Mouse (Mus musculus): ENCODE results near the gene Kcng1. TPM values are rescaled to one million over a fixed set of nuclear protein-coding genes. Genes with fewer than 3 reads are reported as not detected.

Gene Kcng1
- total and polyA plus RNA-seq, 3 experiments: 0.16 TPM; not detected in 2

- H3K36me3 ChIP-seq (replicated peaks in 1 of 2; ENCODE audit: control insufficient read depth in 1 of 2, insufficient read depth in 1 of 2, low read length in 1 of 2): peaks cover 8 to 50% of the 10 kb centered on the region in 2 experiments
These were observed 51.4 kb downstream of the Kcng1 start, which contains the start of the genes Gm20716, Dpm1 and Mocs3 for GRCm38 (mm10) chr2:168230026-168230728. TSS of gene Gm20716 (minus strand) at chr2:168230364. TSS of gene Dpm1 (minus strand) at chr2:168230591. TSS of gene Mocs3 (plus strand) at chr2:168230622.

More at GRCm38 (mm10) chr2:168230026-168230728, 51.4 kb downstream of the Kcng1 start, which contains the start of the genes Gm20716, Dpm1 and Mocs3:
- H3K27me3 ChIP-seq (replicated peaks): no peaks in the 10 kb centered on the region
- dilution Hi-C loops (cut with MboI; ENCODE audit: extremely low pct_ligation_motif_present, extremely low pct_unique_long_range_greater_than_20kb, low sequenced_read_pairs) (no loop called here), in situ Hi-C loops (cut with MboI; ENCODE audit: low pct_ligation_motif_present, low pct_unique_long_range_greater_than_20kb, low sequenced_read_pairs) (no loop called here)
- H3K79me2 ChIP-seq (replicated peaks; ENCODE audit: control insufficient read depth, extremely low read depth, insufficient read depth, poor library complexity, severe bottlenecking): peaks cover 44% of the 10 kb centered on the region
- H3K27ac ChIP-seq (ENCODE audit: insufficient read depth, low read depth): peak within 1 kb of the TSS; percentile 32; the same call in 1 of the 2 replicates
- H3K4me3 ChIP-seq (replicated peaks in 1 of 3; ENCODE audit: low read depth in 2 of 3, low read length in 2 of 3, poor library complexity in 1 of 3): peak within 1 kb of the TSS; percentile 93 to 99 (median 98)
- H3K4me1 ChIP-seq (ENCODE audit: control insufficient read depth in 1 of 2, insufficient read depth in 2 of 2): peaks cover 9 to 34% of the 10 kb centered on the region in 2 experiments
- TF ChIP-seq KAT2A (IDR thresholded peaks at IDR 0.05; ENCODE audit: insufficient replicate concordance, low read length) (peak; percentile 46; the same call in 1 of the 2 replicates), POLR2AphosphoS2 (IDR thresholded peaks at IDR 0.05; ENCODE audit: low read depth, low read length) (no peak), MEF2A (IDR thresholded peaks at IDR 0.05; ENCODE audit: borderline replicate concordance, low read depth, low read length) (peak; percentile 45; the same call in 1 of the 2 replicates), HCFC1 (IDR thresholded peaks at IDR 0.05; ENCODE audit: low read depth, low read length) (peak; percentile 86), ETS1 (conservative IDR thresholded peaks at IDR 0.05; ENCODE audit: low read depth, low read length) (no peak), JUND (conservative IDR thresholded peaks at IDR 0.05; ENCODE audit: low read depth, low read length) (no peak), MYC (IDR thresholded peaks at IDR 0.05; ENCODE audit: low read depth, low read length) (peak; percentile 40; the same call in 1 of the 2 replicates), TBP (conservative IDR thresholded peaks at IDR 0.05; ENCODE audit: low read depth, low read length) (peak; percentile 64; the same call in 1 of the 2 replicates), TCF12 (IDR thresholded peaks at IDR 0.05; ENCODE audit: low read depth, low read length) (peak; percentile 72), RAD21 (IDR thresholded peaks at IDR 0.05; ENCODE audit: low read depth, low read length) (no peak), MXI1 (IDR thresholded peaks at IDR 0.05; ENCODE audit: low read depth, low read length) (peak; percentile 74), UBTF (IDR thresholded peaks at IDR 0.05; ENCODE audit: low read depth, low read length) (no peak), POLR2A (IDR thresholded peaks at IDR 0.05; ENCODE audit: low read depth, low read length) (peak; percentile 93), MAX (IDR thresholded peaks at IDR 0.05; ENCODE audit: low read length) (peak; percentile 50; the same call in 1 of the 2 replicates), EP300 (IDR thresholded peaks at IDR 0.05; ENCODE audit: low read length) (no peak), ZNF384 (IDR thresholded peaks at IDR 0.05; ENCODE audit: low read depth, low read length) (no peak), NELFE (IDR thresholded peaks at IDR 0.05; ENCODE audit: low read depth, low read length) (peak; percentile 90), MAFK (IDR thresholded peaks at IDR 0.05; ENCODE audit: insufficient replicate concordance, low read length) (no peak), GABPA (IDR thresholded peaks at IDR 0.05; ENCODE audit: insufficient replicate concordance, low read depth, low read length) (no peak), NRF1 (IDR thresholded peaks at IDR 0.05; ENCODE audit: low read depth, low read length) (no peak; the same call in 1 of the 2 replicates), SIN3A (IDR thresholded peaks at IDR 0.05; ENCODE audit: low read length) (peak; percentile 70; the same call in 1 of the 2 replicates), USF2 (conservative IDR thresholded peaks at IDR 0.05; ENCODE audit: low read depth, low read length) (no peak), ZC3H11A (IDR thresholded peaks at IDR 0.05; ENCODE audit: low read depth, low read length) (no peak), BHLHE40 (IDR thresholded peaks at IDR 0.05; ENCODE audit: low read depth, low read length) (0 out of 2 replicates have a peak, but pooled peaks have one; percentile 20), RCOR1 (conservative IDR thresholded peaks at IDR 0.05; ENCODE audit: low read depth, low read length) (no peak), PAX5 (IDR thresholded peaks at IDR 0.05; ENCODE audit: low read length) (no peak), IRF4 (IDR thresholded peaks at IDR 0.05; ENCODE audit: low read depth, low read length) (0 out of 2 replicates have a peak, but pooled peaks have one; percentile 9), JUN (IDR thresholded peaks at IDR 0.05; ENCODE audit: insufficient read depth, low read depth, low read length) (no peak), MAZ (IDR thresholded peaks at IDR 0.05; ENCODE audit: low read depth, low read length) (no peak), CHD1 (IDR thresholded peaks at IDR 0.05; ENCODE audit: low read depth, low read length) (peak; percentile 93), ZMIZ1 (IDR thresholded peaks at IDR 0.05; ENCODE audit: low read depth, low read length) (peak; percentile 85; the same call in 1 of the 2 replicates), SMC3 (IDR thresholded peaks at IDR 0.05; ENCODE audit: low read depth, low read length) (no peak), ELF1 (IDR thresholded peaks at IDR 0.05; ENCODE audit: low read depth, low read length) (peak; percentile 91), USF1 (IDR thresholded peaks at IDR 0.05; ENCODE audit: low read depth, low read length) (no peak), CTCF (conservative IDR thresholded peaks at IDR 0.05 in 1 of 2, IDR thresholded peaks at IDR 0.05 in 1 of 2; ENCODE audit: low read depth in 2 of 2, low read length in 2 of 2) (no peak), ZKSCAN1 (IDR thresholded peaks at IDR 0.05; ENCODE audit: borderline replicate concordance, low read depth, low read length) (no peak), CHD2 (IDR thresholded peaks at IDR 0.05; ENCODE audit: low read length) (no peak), E2F4 (IDR thresholded peaks at IDR 0.05; ENCODE audit: insufficient replicate concordance, low read depth, low read length) (no peak)
- peak; percentile 85 for DNase-seq (ENCODE audit: extremely low read depth)
- peak within 1 kb of the TSS; percentile 92 for H3K9ac ChIP-seq (ENCODE audit: insufficient read depth, low read depth)
- no peaks in the 10 kb centered on the region for H3K9me3 ChIP-seq (replicated peaks; ENCODE audit: low read length)
- peak within 1 kb of the TSS; percentile 92 for H3K4me2 ChIP-seq (ENCODE audit: insufficient read depth, low read depth, poor library complexity, severe bottlenecking)

Data from CH12.LX (cell line).